Mouse (Mus musculus): ENCODE measurements around the gene Nodal. TPM values are rescaled to one million over a fixed set of nuclear protein-coding genes. Genes with fewer than 3 reads are reported as not detected.

Gene Nodal
- polyA plus RNA-seq, 1 experiment: 0.03 TPM

- H3K36me3 ChIP-seq (ENCODE audit: control insufficient read depth): no peaks in the 10 kb centered on the region
- peaks cover 11% of the 10 kb centered on the region for H3K4me1 ChIP-seq (ENCODE audit: control insufficient read depth)
- H3K27me3 ChIP-seq (ENCODE audit: control insufficient read depth): no peaks in the 10 kb centered on the region; the same call in 1 of the 2 replicates
- no peaks in the 10 kb centered on the region for H3K9me3 ChIP-seq (ENCODE audit: control insufficient read depth, low read length)
- TF ChIP-seq GATA1 (IDR thresholded peaks at IDR 0.05; ENCODE audit: low read length) (no peak), TAL1 (IDR thresholded peaks at IDR 0.05; ENCODE audit: low read length) (no peak)
- H3K4me3 ChIP-seq (replicated peaks): no peak overlapping the region
Observed at GRCm38 (mm10) chr10:61457182-61457581, 39.4 kb downstream of the Nodal start.

- Histone ChIP-seq H3K36me3 (ENCODE audit: control insufficient read depth) (no peaks in the 10 kb centered on the region), H3K4me3 (replicated peaks) (no peak overlapping the region), H3K4me1 (ENCODE audit: control insufficient read depth) (peaks cover 39% of the 10 kb centered on the region), H3K27me3 (ENCODE audit: control insufficient read depth) (peaks cover 13% of the 10 kb centered on the region), H3K9me3 (ENCODE audit: control insufficient read depth, low read length) (peaks cover 4% of the 10 kb centered on the region)
- TF ChIP-seq TAL1 (IDR thresholded peaks at IDR 0.05; ENCODE audit: low read length) (no peak), GATA1 (IDR thresholded peaks at IDR 0.05; ENCODE audit: low read length) (no peak)
Observed at GRCm38 (mm10) chr10:61465009-61465408, 47.2 kb downstream of the Nodal start.

- Histone ChIP-seq H3K36me3 (ENCODE audit: control insufficient read depth) (no peaks in the 10 kb centered on the region), H3K4me1 (ENCODE audit: control insufficient read depth) (peaks cover 36% of the 10 kb centered on the region), H3K4me3 (replicated peaks) (peak overlapping the region; percentile 47), H3K9me3 (ENCODE audit: control insufficient read depth, low read length) (peaks cover 4% of the 10 kb centered on the region), H3K27me3 (ENCODE audit: control insufficient read depth) (peaks cover 13% of the 10 kb centered on the region)
- TF ChIP-seq GATA1 (IDR thresholded peaks at IDR 0.05; ENCODE audit: low read length): no peak
- no peak for TF ChIP-seq TAL1 (IDR thresholded peaks at IDR 0.05; ENCODE audit: low read length)
Observed at GRCm38 (mm10) chr10:61466242-61466641, 48.5 kb downstream of the Nodal start.

- no peak for TF ChIP-seq GATA1 (IDR thresholded peaks at IDR 0.05; ENCODE audit: low read length)
- TF ChIP-seq TAL1 (IDR thresholded peaks at IDR 0.05; ENCODE audit: low read length): no peak
- Histone ChIP-seq H3K4me1 (ENCODE audit: control insufficient read depth) (peaks cover 36% of the 10 kb centered on the region), H3K4me3 (replicated peaks) (no peak overlapping the region), H3K9me3 (ENCODE audit: control insufficient read depth, low read length) (peaks cover 4% of the 10 kb centered on the region), H3K27me3 (ENCODE audit: control insufficient read depth) (peaks cover 13% of the 10 kb centered on the region), H3K36me3 (ENCODE audit: control insufficient read depth) (no peaks in the 10 kb centered on the region)
Observed at GRCm38 (mm10) chr10:61466873-61467272, 49.1 kb downstream of the Nodal start.

GRCm38 (mm10) chr10:61468900-61469299 is 51.1 kb downstream of the Nodal start:
- H3K4me3 ChIP-seq (replicated peaks): no peak overlapping the region

GRCm38 (mm10) chr10:61473640-61474039 is 55.9 kb downstream of the Nodal start:
- peaks cover 3% of the 10 kb centered on the region for H3K36me3 ChIP-seq (ENCODE audit: control insufficient read depth)
- TF ChIP-seq TAL1 (IDR thresholded peaks at IDR 0.05; ENCODE audit: low read length): no peak
- 0 out of 2 replicates have a peak, but pooled peaks cover 2% of the 10 kb centered on the region for H3K9me3 ChIP-seq (ENCODE audit: control insufficient read depth, low read length)
- H3K4me3 ChIP-seq (replicated peaks): no peak overlapping the region
- H3K27me3 ChIP-seq (ENCODE audit: control insufficient read depth): peaks cover 6% of the 10 kb centered on the region
- peaks cover 46% of the 10 kb centered on the region for H3K4me1 ChIP-seq (ENCODE audit: control insufficient read depth)

More at GRCm38 (mm10) chr10:61468900-61469299, 51.1 kb downstream of the Nodal start:
- no peak for TF ChIP-seq GATA1 (IDR thresholded peaks at IDR 0.05; ENCODE audit: low read length)
- no peak for TF ChIP-seq TAL1 (IDR thresholded peaks at IDR 0.05; ENCODE audit: low read length)
- Histone ChIP-seq H3K27me3 (ENCODE audit: control insufficient read depth) (peaks cover 13% of the 10 kb centered on the region), H3K36me3 (ENCODE audit: control insufficient read depth) (no peaks in the 10 kb centered on the region), H3K4me1 (ENCODE audit: control insufficient read depth) (peaks cover 36% of the 10 kb centered on the region), H3K9me3 (ENCODE audit: control insufficient read depth, low read length) (peaks cover 4% of the 10 kb centered on the region)

GRCm38 (mm10) chr10:61474344-61474743 is 56.6 kb downstream of the Nodal start:
- peaks cover 4% of the 10 kb centered on the region for H3K36me3 ChIP-seq (ENCODE audit: control insufficient read depth)
- H3K9me3 ChIP-seq (ENCODE audit: control insufficient read depth, low read length): 0 out of 2 replicates have a peak, but pooled peaks cover 2% of the 10 kb centered on the region
- H3K4me1 ChIP-seq (ENCODE audit: control insufficient read depth): peaks cover 43% of the 10 kb centered on the region
- H3K4me3 ChIP-seq (replicated peaks): no peak overlapping the region
- TF ChIP-seq GATA1 (IDR thresholded peaks at IDR 0.05; ENCODE audit: low read length): no peak
- H3K27me3 ChIP-seq (ENCODE audit: control insufficient read depth): peaks cover 2% of the 10 kb centered on the region

Other genes with a start within 250 kb of the Nodal start
- gene Tbata, start 246.0 kb upstream of the Nodal start, polyA plus RNA-seq (2012): not detected in 2 replicates
- gene Adamts14, start 144.5 kb upstream of the Nodal start, polyA plus RNA-seq (2012): not detected in 2 replicates
- not detected in 2 replicates for gene Prf1, start 120.1 kb upstream of the Nodal start, polyA plus RNA-seq (2012)
- 0.04 and 0.06 TPM in 2 replicates for gene Pald1, start 34.4 kb upstream of the Nodal start, polyA plus RNA-seq (2012)
- gene Eif4ebp2, start 34.7 kb downstream of the Nodal start, polyA plus RNA-seq (2012): 6.2 and 6.5 TPM in 2 replicates
- 2.4 and 2.9 TPM in 2 replicates for gene Lrrc20, start 57.8 kb downstream of the Nodal start, polyA plus RNA-seq (2012)
- gene Npffr1, start 177.5 kb downstream of the Nodal start, polyA plus RNA-seq (2012): not detected in 2 replicates
- gene Ppa1, start 230.6 kb downstream of the Nodal start, polyA plus RNA-seq (2012): 1.2 and 2.1 TPM in 2 replicates